Mouse (Mus musculus): Measurements from ENCODE around the gene Pcnx. TPM values are rescaled to one million over a fixed set of nuclear protein-coding genes. Genes with fewer than 3 reads are reported as not detected.

The Pcnx gene
- 12.4 TPM for polyA plus RNA-seq (2014; fragmentation: Illumina TruSeq; extraction: RNeasy Lipid Tissue Mini Kit (QIAGEN cat#74804); ENCODE audit: low read depth, low replicate concordance)

DNA sequence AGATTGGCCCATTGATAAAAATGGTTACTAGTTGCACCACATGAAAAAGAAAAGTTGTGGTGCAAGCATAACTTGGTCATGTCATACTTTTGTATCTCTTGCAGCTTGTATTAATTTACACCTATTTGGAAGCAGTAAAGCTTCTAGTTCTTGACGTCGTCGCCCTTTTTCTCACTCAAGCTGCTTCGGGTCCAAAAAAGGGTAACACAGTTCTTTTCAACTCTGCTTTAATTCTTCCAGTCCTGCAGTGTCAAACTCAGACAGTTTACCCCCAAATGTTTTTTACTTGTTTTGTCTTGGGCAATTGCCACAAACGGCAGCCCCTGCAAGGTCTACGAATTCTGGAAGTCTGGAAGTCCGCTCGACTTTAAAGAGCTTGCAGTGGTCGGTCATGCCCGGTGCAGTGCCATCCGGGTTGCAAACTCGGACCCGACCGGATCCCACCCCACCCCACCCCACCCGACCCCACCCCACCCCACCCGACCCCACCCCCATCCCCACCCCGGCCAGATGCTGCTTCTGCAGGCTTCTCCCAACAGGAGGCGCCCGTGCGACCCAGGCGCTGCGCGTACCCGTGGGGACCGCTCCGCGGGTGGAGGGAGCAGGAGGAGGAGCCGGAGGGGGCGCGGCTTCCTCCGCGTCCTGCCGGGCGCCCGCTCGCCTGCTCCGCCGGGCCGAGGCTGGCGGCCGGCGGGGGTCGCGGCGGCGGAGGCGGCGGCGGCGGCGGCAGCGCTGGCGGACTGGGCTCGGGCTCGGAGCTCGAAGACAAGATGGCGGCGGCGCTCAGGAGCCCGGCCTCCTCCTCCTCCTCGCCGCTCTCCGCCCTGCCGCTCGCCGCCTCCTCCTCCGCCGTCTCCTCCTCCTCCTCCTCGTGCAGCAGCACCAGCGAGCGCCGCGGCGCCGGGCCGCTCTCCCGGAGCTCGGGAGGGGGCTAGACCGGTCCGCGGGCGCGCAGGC lies at the start of gene Pcnx:
TSS of gene Pcnx (plus strand) at position 673 of the 957 bp plus-strand sequence.

Other genes starting within 250 kb of the Pcnx start
- gene Ttc9, start 228.8 kb upstream of the Pcnx start, polyA plus RNA-seq (2014; fragmentation: Illumina TruSeq; extraction: RNeasy Lipid Tissue Mini Kit (QIAGEN cat#74804); ENCODE audit: low read depth, low replicate concordance): 1.2 TPM
- gene Map3k9, start 78.8 kb upstream of the Pcnx start, polyA plus RNA-seq (2014; fragmentation: Illumina TruSeq; extraction: RNeasy Lipid Tissue Mini Kit (QIAGEN cat#74804); ENCODE audit: low read depth, low replicate concordance): 1.3 TPM

Data from sigmoid colon, adult 10 weeks (tissue).